Mouse (Mus musculus) forebrain, embryonic 12.5 days (tissue): ENCODE measurements around the gene Duoxa2. TPM values are rescaled to one million over a fixed set of nuclear protein-coding genes. Genes with fewer than 3 reads are reported as not detected.
A peak's percentile ranks its signal among the peaks of the same experiment; 100 is the strongest.

Experiments used
- ATAC-seq: fragments of 200-750 bp; cut with Nextera tagmentation; 2 replicates; pipeline ENCODE4 v1.8.0; 2017; ENCODE audit warnings: moderate TSS enrichment; ENCODE audit not compliant: low FRiP score
- H3K27ac ChIP-seq: fragments of 300-500 bp; sonication (generic); 2 replicates; pipeline ENCODE4 v1.5.1; 2016; ENCODE audit warnings: mild to moderate bottlenecking
- H3K27me3 ChIP-seq: fragments of 300-500 bp; sonication (generic); 2 replicates; pipeline ENCODE4 v1.6.1; 2016; ENCODE audit warnings: mild to moderate bottlenecking
- H3K36me3 ChIP-seq: fragments of 300-500 bp; sonication (generic); replicated peaks from 2 replicates; pipeline ENCODE4 v1.6.1; 2016; ENCODE audit warnings: mild to moderate bottlenecking
- H3K4me1 ChIP-seq: fragments of 300-500 bp; sonication (generic); 2 replicates; pipeline ENCODE4 v1.6.1; 2016
- H3K4me2 ChIP-seq: fragments of 300-500 bp; sonication (generic); 2 replicates; pipeline ENCODE4 v1.6.1; 2016; ENCODE audit warnings: mild to moderate bottlenecking, moderate library complexity
- H3K4me3 ChIP-seq: fragments of 300-500 bp; sonication (generic); replicated peaks from 2 replicates; pipeline ENCODE4 v1.5.1; 2016; ENCODE audit warnings: mild to moderate bottlenecking
- H3K9ac ChIP-seq: fragments of 300-500 bp; sonication (generic); 2 replicates; pipeline ENCODE4 v1.6.1; 2016; ENCODE audit warnings: mild to moderate bottlenecking
- H3K9me3 ChIP-seq: fragments of 300-500 bp; sonication (generic); 2 replicates; pipeline ENCODE4 v1.6.1; 2016
- WGBS: fragments of 180-500 bp; shearing (Covaris S2); methylation state at CpG from one replicate; pipeline ENCODE4 v1.1.7; 2016; 5-methylcytosine and 5-hydroxymethylcytosine counted together
- polyA plus RNA-seq: library from polyadenylated mRNA; unstranded; fragments of >200 nt; fragmentation: Nextera tagmentation; extraction: Ambion mirVana; gene quantifications from 2 replicates; pipeline ENCODE4 v1.2.1, GENCODE M21; 2016

The Duoxa2 gene
- polyA plus RNA-seq, 1 experiment from 2014 or later = not detected

- no peak for ATAC-seq
- no peak overlapping the region for H3K27ac ChIP-seq
- H3K4me2 ChIP-seq = no peak overlapping the region
- H3K4me3 ChIP-seq = no peak overlapping the region
- H3K9ac ChIP-seq = no peak overlapping the region
- H3K36me3 ChIP-seq = no peaks in the 10 kb centered on the region
- peaks cover 99% of the 10 kb centered on the region for H3K27me3 ChIP-seq
- H3K4me1 ChIP-seq = peaks cover 45% of the 10 kb centered on the region
- no peaks in the 10 kb centered on the region for H3K9me3 ChIP-seq
- WGBS = 5% methylated on average over 14 of the region's 14 CpGs
Observed at GRCm38 (mm10) chr2:122299911-122300655, 1.4 kb downstream of the Duoxa2 start.

- H3K9ac ChIP-seq = no peak overlapping the region
- H3K4me1 ChIP-seq = peaks cover 45% of the 10 kb centered on the region
- peaks cover 99% of the 10 kb centered on the region for H3K27me3 ChIP-seq
- peak overlapping the region; percentile 82; the same call in 1 of the 2 replicates for H3K4me2 ChIP-seq
- ATAC-seq = no peak
- H3K36me3 ChIP-seq = no peaks in the 10 kb centered on the region
- WGBS = 3% methylated on average over 14 of the region's 14 CpGs
- H3K27ac ChIP-seq = no peak overlapping the region
- H3K4me3 ChIP-seq = peak overlapping the region; percentile 40; the same call in 1 of the 2 replicates
- no peaks in the 10 kb centered on the region for H3K9me3 ChIP-seq
Observed at GRCm38 (mm10) chr2:122300656-122301020, 1.9 kb downstream of the Duoxa2 start.

GRCm38 (mm10) chr2:122301081-122301920, 2.6 kb downstream of the Duoxa2 start:
- 1% methylated on average over 48 of the region's 48 CpGs for WGBS

GRCm38 (mm10) chr2:122301921-122302573, 3.3 kb downstream of the Duoxa2 start:
- Histone ChIP-seq H3K4me1 (peaks cover 41% of the 10 kb centered on the region), H3K9ac (0 out of 2 replicates have a peak overlapping the region, but pooled peaks have one; percentile 45), H3K4me3 (peak overlapping the region; percentile 40), H3K4me2 (peak overlapping the region; percentile 82), H3K27ac (no peak overlapping the region), H3K9me3 (no peaks in the 10 kb centered on the region), H3K27me3 (peaks cover 99% of the 10 kb centered on the region), H3K36me3 (no peaks in the 10 kb centered on the region)
- 5% methylated on average over 23 of the region's 23 CpGs for WGBS
- no peak for ATAC-seq

More at GRCm38 (mm10) chr2:122301081-122301920, 2.6 kb downstream of the Duoxa2 start:
- Histone ChIP-seq H3K4me3 (peak overlapping the region; percentile 40), H3K9me3 (no peaks in the 10 kb centered on the region), H3K27ac (no peak overlapping the region), H3K36me3 (no peaks in the 10 kb centered on the region), H3K4me1 (peaks cover 45% of the 10 kb centered on the region), H3K27me3 (peaks cover 99% of the 10 kb centered on the region), H3K4me2 (peak overlapping the region; percentile 82), H3K9ac (peak overlapping the region; percentile 45; the same call in 1 of the 2 replicates)
- ATAC-seq = peak; percentile 52

GRCm38 (mm10) chr2:122302574-122303241, 4.0 kb downstream of the Duoxa2 start:
- Histone ChIP-seq H3K4me2 (no peak overlapping the region), H3K4me3 (no peak overlapping the region), H3K9ac (no peak overlapping the region), H3K9me3 (no peaks in the 10 kb centered on the region), H3K4me1 (peaks cover 34% of the 10 kb centered on the region), H3K36me3 (no peaks in the 10 kb centered on the region), H3K27me3 (peaks cover 97% of the 10 kb centered on the region), H3K27ac (no peak overlapping the region)
- peak; percentile 52; the same call in 1 of the 2 replicates for ATAC-seq
- WGBS = 14% methylated on average over 9 of the region's 9 CpGs

- Histone ChIP-seq H3K9me3 (no peaks in the 10 kb centered on the region), H3K36me3 (no peaks in the 10 kb centered on the region), H3K4me3 (no peak overlapping the region), H3K27ac (no peak overlapping the region), H3K4me2 (no peak overlapping the region), H3K4me1 (peaks cover 17% of the 10 kb centered on the region), H3K27me3 (peaks cover 89% of the 10 kb centered on the region), H3K9ac (no peak overlapping the region)
- 87% methylated on average over 6 of the region's 6 CpGs for WGBS
- no peak for ATAC-seq
Observed at GRCm38 (mm10) chr2:122304544-122304943, 5.8 kb downstream of the Duoxa2 start.

- Histone ChIP-seq H3K27ac (no peak overlapping the region), H3K4me3 (no peak overlapping the region), H3K27me3 (peaks cover 82% of the 10 kb centered on the region), H3K4me1 (peaks cover 14% of the 10 kb centered on the region), H3K36me3 (no peaks in the 10 kb centered on the region), H3K9ac (no peak overlapping the region), H3K9me3 (no peaks in the 10 kb centered on the region), H3K4me2 (no peak overlapping the region)
- 83% methylated on average over 16 of the region's 16 CpGs for WGBS
- ATAC-seq = no peak
Observed at GRCm38 (mm10) chr2:122305097-122305892, 6.6 kb downstream of the Duoxa2 start.

GRCm38 (mm10) chr2:122306184-122306583, 7.5 kb downstream of the Duoxa2 start:
- WGBS = 81% methylated on average over 4 of the region's 4 CpGs
- Histone ChIP-seq H3K27ac (no peak overlapping the region), H3K4me3 (no peak overlapping the region), H3K4me2 (no peak overlapping the region), H3K27me3 (peaks cover 77% of the 10 kb centered on the region), H3K9ac (no peak overlapping the region), H3K4me1 (peaks cover 10% of the 10 kb centered on the region), H3K36me3 (no peaks in the 10 kb centered on the region), H3K9me3 (no peaks in the 10 kb centered on the region)
- ATAC-seq = no peak

- ATAC-seq = no peak
- no peak overlapping the region for H3K4me2 ChIP-seq
- WGBS = 54% methylated on average over 3 of the region's 3 CpGs
- peaks cover 11% of the 10 kb centered on the region for H3K4me1 ChIP-seq
- peaks cover 75% of the 10 kb centered on the region for H3K27me3 ChIP-seq
- no peak overlapping the region for H3K9ac ChIP-seq
- no peak overlapping the region for H3K4me3 ChIP-seq
- H3K9me3 ChIP-seq = no peaks in the 10 kb centered on the region
- H3K36me3 ChIP-seq = no peaks in the 10 kb centered on the region
- no peak overlapping the region for H3K27ac ChIP-seq
Observed at GRCm38 (mm10) chr2:122309647-122310046, 10.9 kb downstream of the Duoxa2 start.

- no peak for ATAC-seq
- H3K27ac ChIP-seq = no peak overlapping the region
- peaks cover 66% of the 10 kb centered on the region for H3K27me3 ChIP-seq
- H3K4me3 ChIP-seq = no peak overlapping the region
- no peaks in the 10 kb centered on the region for H3K36me3 ChIP-seq
- H3K4me2 ChIP-seq = no peak overlapping the region
- no peak overlapping the region for H3K9ac ChIP-seq
- 39% methylated on average over 2 of the region's 2 CpGs for WGBS
- peaks cover 11% of the 10 kb centered on the region for H3K4me1 ChIP-seq
- H3K9me3 ChIP-seq = no peaks in the 10 kb centered on the region
Observed at GRCm38 (mm10) chr2:122311561-122311960, 12.9 kb downstream of the Duoxa2 start.

- peak; percentile 33 for ATAC-seq
- 4% methylated on average over 27 of the region's 27 CpGs for WGBS
Observed at GRCm38 (mm10) chr2:122312722-122313417, 14.2 kb downstream of the Duoxa2 start.

More at GRCm38 (mm10) chr2:122312722-122313417, 14.2 kb downstream of the Duoxa2 start:
- H3K27me3 ChIP-seq = peaks cover 56% of the 10 kb centered on the region
- peak overlapping the region; percentile 43 for H3K4me2 ChIP-seq
- H3K9me3 ChIP-seq = no peaks in the 10 kb centered on the region
- H3K4me1 ChIP-seq = peaks cover 11% of the 10 kb centered on the region
- H3K4me3 ChIP-seq = peak overlapping the region; percentile 24
- no peak overlapping the region for H3K27ac ChIP-seq
- no peak overlapping the region for H3K9ac ChIP-seq
- no peaks in the 10 kb centered on the region for H3K36me3 ChIP-seq
